Mouse (Mus musculus) heart, embryonic 15.5 days (tissue): Measurements from ENCODE around the gene Hydin. TPM values are rescaled to one million over a fixed set of nuclear protein-coding genes. Genes with fewer than 3 reads are reported as not detected.
A peak's percentile ranks its signal among the peaks of the same experiment; 100 is the strongest.

Source experiments
- ATAC-seq: fragments of 200-750 bp; cut with Nextera tagmentation; replicated peaks from 2 replicates; pipeline ENCODE4 v1.8.0; 2017; ENCODE audit warnings: low read depth, moderate TSS enrichment; ENCODE audit not compliant: insufficient number of reproducible peaks, insufficient read depth, low FRiP score
- H3K27ac ChIP-seq: fragments of 300-500 bp; sonication (generic); 2 replicates; pipeline ENCODE4 v1.5.1; 2015; ENCODE audit warnings: mild to moderate bottlenecking, inconsistent platforms
- H3K27me3 ChIP-seq: fragments of 300-500 bp; sonication (generic); 2 replicates; pipeline ENCODE4 v1.6.1; 2015; ENCODE audit warnings: inconsistent platforms
- H3K36me3 ChIP-seq: fragments of 300-500 bp; sonication (generic); 2 replicates; pipeline ENCODE4 v1.6.1; 2015; ENCODE audit warnings: mild to moderate bottlenecking, inconsistent platforms
- H3K4me1 ChIP-seq: fragments of 300-500 bp; sonication (generic); replicated peaks from 2 replicates; pipeline ENCODE4 v1.6.1; 2015; ENCODE audit warnings: inconsistent platforms
- H3K4me2 ChIP-seq: fragments of 300-500 bp; sonication (generic); 2 replicates; pipeline ENCODE4 v1.6.1; 2015; ENCODE audit warnings: inconsistent platforms, mild to moderate bottlenecking, moderate library complexity
- H3K4me3 ChIP-seq: fragments of 300-500 bp; sonication (generic); 2 replicates; pipeline ENCODE4 v1.5.1; 2015; ENCODE audit warnings: mild to moderate bottlenecking, inconsistent platforms
- H3K9ac ChIP-seq: fragments of 300-500 bp; sonication (generic); 2 replicates; pipeline ENCODE4 v1.6.1; 2015; ENCODE audit warnings: mild to moderate bottlenecking, inconsistent platforms
- H3K9me3 ChIP-seq: fragments of 300-500 bp; sonication (generic); replicated peaks from 2 replicates; pipeline ENCODE4 v1.6.1; 2016; ENCODE audit warnings: inconsistent platforms
- WGBS: fragments of 180-500 bp; shearing (Covaris S2); methylation state at CpG from one replicate; pipeline ENCODE4 v1.1.7; 2015; ENCODE audit warnings: mixed read lengths; 5-methylcytosine and 5-hydroxymethylcytosine counted together
- polyA plus RNA-seq: library from polyadenylated mRNA; unstranded; fragments of >200 nt; fragmentation: Nextera tagmentation; extraction: Ambion mirVana; gene quantifications from 2 replicates; pipeline ENCODE4 v1.2.1, GENCODE M21; 2015

Hydin gene
- polyA plus RNA-seq, 1 experiment from 2014 or later: 0.04 TPM

GRCm38 (mm10) chr8:110617801-110618358 is 351.1 kb downstream of the Hydin start:
- 22% methylated on average over 14 of the region's 14 CpGs for WGBS
- Histone ChIP-seq H3K9ac (no peak overlapping the region), H3K9me3 (no peaks in the 10 kb centered on the region), H3K36me3 (no peaks in the 10 kb centered on the region), H3K4me1 (peaks cover 17% of the 10 kb centered on the region), H3K27ac (no peak overlapping the region), H3K27me3 (peaks cover 17% of the 10 kb centered on the region), H3K4me3 (peak overlapping the region; percentile 83), H3K4me2 (peak overlapping the region; percentile 91)
- ATAC-seq: no peak

GRCm38 (mm10) chr8:110618391-110619207 is 351.8 kb downstream of the Hydin start, which contains the start of gene Vac14:
Vac14 (plus strand) TSS chr8:110618585.
- H3K4me1 ChIP-seq: peaks cover 17% of the 10 kb centered on the region
- no peaks in the 10 kb centered on the region for H3K36me3 ChIP-seq
- H3K4me2 ChIP-seq: peak within 1 kb of the TSS; percentile 91
- H3K9ac ChIP-seq: peak within 1 kb of the TSS; percentile 70
- H3K27me3 ChIP-seq: peaks cover 15% of the 10 kb centered on the region
- no peaks in the 10 kb centered on the region for H3K9me3 ChIP-seq
- ATAC-seq: peak; percentile 93
- peak within 1 kb of the TSS; percentile 83 for H3K4me3 ChIP-seq
- under 1% methylated on average over 67 of the region's 67 CpGs for WGBS
- H3K27ac ChIP-seq: no peak within 1 kb of the TSS

DNA sequence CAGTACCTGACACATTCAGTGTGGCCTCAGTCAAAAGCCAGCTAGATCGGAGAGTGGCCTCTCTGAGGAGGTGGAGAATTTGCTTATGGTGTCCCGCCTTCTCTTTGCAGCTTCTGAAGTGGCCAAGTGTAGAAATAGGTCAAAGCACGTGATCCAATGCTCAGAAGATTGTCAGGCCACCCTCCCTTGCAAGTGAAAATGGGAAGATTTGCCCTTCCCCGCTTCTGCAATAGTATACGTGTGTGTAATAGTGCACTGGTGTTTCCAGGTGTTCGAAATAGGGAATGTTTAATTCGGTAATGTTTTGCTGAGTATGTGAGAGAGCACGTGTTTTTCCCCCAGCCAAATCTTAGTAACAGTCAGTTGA is 352.4 kb downstream of the Hydin start:
- Histone ChIP-seq H3K4me2 (peak overlapping the region; percentile 91), H3K36me3 (no peaks in the 10 kb centered on the region), H3K9ac (peak overlapping the region; percentile 70), H3K27me3 (peaks cover 15% of the 10 kb centered on the region), H3K27ac (no peak overlapping the region), H3K9me3 (no peaks in the 10 kb centered on the region), H3K4me1 (peaks cover 17% of the 10 kb centered on the region), H3K4me3 (peak overlapping the region; percentile 83)
- 22% methylated on average over 8 of the region's 8 CpGs for WGBS
- no peak for ATAC-seq

GRCm38 (mm10) chr8:110619919-110620318 is 353.1 kb downstream of the Hydin start:
- Histone ChIP-seq H3K36me3 (no peaks in the 10 kb centered on the region), H3K4me1 (peaks cover 17% of the 10 kb centered on the region), H3K9me3 (no peaks in the 10 kb centered on the region), H3K4me2 (peak overlapping the region; percentile 91), H3K4me3 (peak overlapping the region; percentile 83; the same call in 1 of the 2 replicates), H3K27ac (no peak overlapping the region), H3K27me3 (peaks cover 15% of the 10 kb centered on the region), H3K9ac (no peak overlapping the region)
- WGBS: 85% methylated on average over 5 of the region's 5 CpGs
- ATAC-seq: no peak

GRCm38 (mm10) chr8:110626431-110626830 is 359.7 kb downstream of the Hydin start:
- WGBS: 69% methylated on average over 4 of the region's 4 CpGs
- no peak overlapping the region for H3K4me2 ChIP-seq
- no peaks in the 10 kb centered on the region for H3K9me3 ChIP-seq
- no peak overlapping the region for H3K4me3 ChIP-seq
- no peaks in the 10 kb centered on the region for H3K27me3 ChIP-seq
- H3K36me3 ChIP-seq: no peaks in the 10 kb centered on the region
- H3K27ac ChIP-seq: no peak overlapping the region
- H3K4me1 ChIP-seq: peaks cover 18% of the 10 kb centered on the region
- H3K9ac ChIP-seq: no peak overlapping the region
- ATAC-seq: no peak

DNA sequence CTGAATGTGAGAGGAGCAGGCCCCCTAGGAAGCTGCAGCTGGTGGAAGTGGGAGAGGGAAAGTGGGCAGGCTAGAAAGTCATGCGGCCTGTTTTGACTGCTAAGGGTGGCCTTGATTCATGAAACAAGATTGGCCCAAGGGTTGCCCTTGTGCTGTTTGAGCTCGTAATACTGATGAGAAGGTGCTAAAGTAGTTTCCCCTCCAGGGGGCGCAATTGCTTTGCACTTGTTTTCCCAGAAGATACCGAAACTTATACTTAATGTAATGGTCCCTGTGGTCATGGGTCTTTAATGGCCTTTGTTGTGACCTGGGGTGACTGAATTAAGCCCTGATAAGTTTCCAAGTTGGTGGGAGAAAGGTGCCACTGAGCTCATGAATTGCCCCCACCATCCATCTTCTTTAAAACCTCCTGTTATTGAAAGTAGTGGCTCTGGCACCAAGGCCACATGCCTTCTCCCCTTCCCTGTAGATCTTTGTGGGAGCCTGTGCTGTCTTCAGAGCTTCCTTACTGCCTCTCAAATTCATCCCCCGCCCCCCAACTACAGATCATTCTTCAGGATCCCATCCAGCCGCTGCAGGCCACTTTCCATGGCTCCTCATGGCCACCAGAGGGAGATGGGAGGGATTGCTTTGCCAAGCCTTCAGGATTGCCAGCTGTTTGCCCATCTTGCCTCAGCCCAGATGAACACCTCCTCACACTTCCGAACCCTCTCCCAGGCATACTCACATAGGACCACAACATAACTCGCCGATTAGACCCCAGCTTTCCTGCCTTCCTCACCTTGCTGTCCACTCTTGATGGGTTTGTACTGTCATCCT is 362.7 kb downstream of the Hydin start:
- Histone ChIP-seq H3K4me1 (peaks cover 18% of the 10 kb centered on the region), H3K4me3 (no peak overlapping the region), H3K27me3 (no peaks in the 10 kb centered on the region), H3K9ac (no peak overlapping the region), H3K27ac (no peak overlapping the region), H3K4me2 (no peak overlapping the region), H3K36me3 (peaks cover 20% of the 10 kb centered on the region), H3K9me3 (no peaks in the 10 kb centered on the region)
- 68% methylated on average over 9 of the region's 9 CpGs for WGBS
- no peak for ATAC-seq

DNA sequence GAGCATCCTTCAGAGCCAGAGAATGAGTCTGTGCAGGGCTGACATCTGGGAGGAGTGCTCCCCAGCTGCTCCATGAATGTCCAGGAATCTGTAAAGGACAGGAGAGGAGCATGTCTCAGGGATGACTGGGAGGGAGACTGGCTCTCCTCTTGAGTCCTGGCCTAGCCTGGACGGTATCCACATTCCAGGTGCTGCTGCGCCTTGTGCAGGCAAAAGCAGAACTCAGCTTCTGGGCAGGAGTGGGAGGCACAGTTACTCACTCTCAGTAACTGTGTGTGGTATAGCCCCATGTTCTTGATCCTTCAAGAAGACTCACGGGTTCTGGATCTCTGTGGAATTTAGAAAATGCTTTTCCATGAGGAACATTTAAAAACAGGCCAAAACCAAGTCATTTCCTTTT is 363.3 kb downstream of the Hydin start:
- no peak for ATAC-seq
- Histone ChIP-seq H3K4me2 (no peak overlapping the region), H3K9ac (no peak overlapping the region), H3K4me3 (no peak overlapping the region), H3K9me3 (no peaks in the 10 kb centered on the region), H3K27ac (no peak overlapping the region), H3K36me3 (peaks cover 25% of the 10 kb centered on the region), H3K27me3 (no peaks in the 10 kb centered on the region), H3K4me1 (peaks cover 18% of the 10 kb centered on the region)
- 83% methylated on average over 3 of the region's 3 CpGs for WGBS

- 57% methylated on average over 8 of the region's 8 CpGs for WGBS
Measured at GRCm38 (mm10) chr8:110630571-110631071, 363.8 kb downstream of the Hydin start.

DNA sequence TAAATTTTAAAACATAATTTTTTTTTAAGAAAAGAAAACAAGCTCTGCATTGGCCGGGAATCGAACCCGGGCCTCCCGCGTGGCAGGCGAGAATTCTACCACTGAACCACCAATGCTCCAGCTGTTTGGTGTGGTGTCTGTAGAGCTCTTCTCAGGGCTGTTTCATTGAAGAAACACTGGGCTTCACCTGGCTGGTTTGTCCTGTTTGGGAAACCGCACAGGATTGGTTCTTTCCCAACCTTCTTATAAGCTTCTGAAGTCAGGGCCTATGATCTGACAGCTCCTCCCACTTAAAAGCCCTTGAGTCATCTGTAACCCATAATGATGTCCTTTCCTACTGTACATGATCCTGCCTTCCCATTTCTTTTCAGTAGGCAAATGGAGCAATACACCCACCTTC is 364.4 kb downstream of the Hydin start:
- H3K4me3 ChIP-seq: no peak overlapping the region
- H3K9me3 ChIP-seq: no peaks in the 10 kb centered on the region
- 86% methylated on average over 7 of the region's 7 CpGs for WGBS
- H3K36me3 ChIP-seq: peaks cover 34% of the 10 kb centered on the region
- peak overlapping the region; percentile 14; the same call in 1 of the 2 replicates for H3K4me2 ChIP-seq
- H3K27me3 ChIP-seq: no peaks in the 10 kb centered on the region
- peaks cover 18% of the 10 kb centered on the region for H3K4me1 ChIP-seq
- ATAC-seq: no peak
- no peak overlapping the region for H3K9ac ChIP-seq
- H3K27ac ChIP-seq: peak overlapping the region; percentile 69

More at GRCm38 (mm10) chr8:110630571-110631071, 363.8 kb downstream of the Hydin start:
- ATAC-seq: peak; percentile 36; the same call in 1 of the 2 replicates
- H3K4me1 ChIP-seq: peaks cover 18% of the 10 kb centered on the region
- no peaks in the 10 kb centered on the region for H3K27me3 ChIP-seq
- no peaks in the 10 kb centered on the region for H3K9me3 ChIP-seq
- H3K36me3 ChIP-seq: peaks cover 30% of the 10 kb centered on the region
- H3K4me3 ChIP-seq: no peak overlapping the region
- peak overlapping the region; percentile 69 for H3K27ac ChIP-seq
- H3K9ac ChIP-seq: no peak overlapping the region
- peak overlapping the region; percentile 14; the same call in 1 of the 2 replicates for H3K4me2 ChIP-seq

DNA sequence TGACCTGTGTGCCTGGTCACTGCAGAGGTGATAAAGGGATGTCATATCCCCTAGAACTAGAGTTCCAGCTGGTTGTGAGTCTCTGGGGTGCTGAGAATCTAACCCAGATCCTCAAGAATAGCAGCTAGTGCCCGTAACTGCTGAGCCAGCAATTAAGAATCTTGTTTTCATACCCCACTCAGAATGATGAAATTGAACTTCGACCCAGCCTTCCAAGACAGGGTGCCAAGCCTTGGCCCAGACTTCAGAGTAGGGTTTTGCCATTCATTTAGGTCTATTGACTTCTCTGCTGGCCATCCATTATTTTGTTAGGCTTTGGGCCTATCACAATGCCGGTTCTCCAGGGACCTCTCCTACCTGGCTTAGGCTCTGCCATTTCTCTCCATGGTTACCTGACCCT is 367.0 kb downstream of the Hydin start:
- ATAC-seq: no peak
- no peak overlapping the region for H3K27ac ChIP-seq
- H3K27me3 ChIP-seq: no peaks in the 10 kb centered on the region
- no peak overlapping the region for H3K4me3 ChIP-seq
- WGBS: 90% methylated on average over 3 of the region's 3 CpGs
- peaks cover 51% of the 10 kb centered on the region for H3K36me3 ChIP-seq
- H3K4me2 ChIP-seq: no peak overlapping the region
- peaks cover 18% of the 10 kb centered on the region for H3K4me1 ChIP-seq
- no peak overlapping the region for H3K9ac ChIP-seq
- H3K9me3 ChIP-seq: no peaks in the 10 kb centered on the region

- no peak overlapping the region for H3K9ac ChIP-seq
- peaks cover 51% of the 10 kb centered on the region for H3K36me3 ChIP-seq
- 91% methylated on average over 6 of the region's 6 CpGs for WGBS
- no peaks in the 10 kb centered on the region for H3K27me3 ChIP-seq
- H3K9me3 ChIP-seq: no peaks in the 10 kb centered on the region
- no peak overlapping the region for H3K27ac ChIP-seq
- H3K4me1 ChIP-seq: peaks cover 1% of the 10 kb centered on the region; the same call in 1 of the 2 replicates
- ATAC-seq: no peak
- H3K4me3 ChIP-seq: no peak overlapping the region
- no peak overlapping the region for H3K4me2 ChIP-seq
Measured at GRCm38 (mm10) chr8:110636182-110636581, 369.4 kb downstream of the Hydin start.
